Mouse (Mus musculus): Measurements from ENCODE around the gene Pigk. TPM values are rescaled to one million over a fixed set of nuclear protein-coding genes. Genes with fewer than 3 reads are reported as not detected.

The Pigk gene
- polyA plus RNA-seq, 1 experiment from 2014 or later, result 37.1 TPM

DNA sequence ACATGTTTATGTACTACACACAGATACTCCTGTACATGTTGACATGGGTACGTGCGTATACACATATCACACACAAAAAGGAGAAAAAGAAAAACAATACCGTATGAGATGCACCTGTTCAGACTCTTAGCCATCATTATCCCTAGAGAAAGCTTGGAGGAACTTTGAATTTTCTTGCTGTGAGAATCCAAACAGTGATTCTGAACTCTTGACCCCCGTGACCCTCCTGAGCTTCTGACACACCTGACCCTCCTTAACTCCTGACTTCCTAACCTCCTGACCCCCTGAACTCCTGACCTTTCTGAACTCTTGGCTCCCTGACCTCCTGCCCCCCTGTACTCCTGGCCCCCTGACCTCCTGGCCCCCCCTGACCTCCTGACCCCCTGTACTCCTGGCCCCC, 19.1 kb downstream of the Pigk start:
- Histone ChIP-seq H3K27me3 (replicated peaks) (no peaks in the 10 kb centered on the region), H3K4me1 (peaks cover 16% of the 10 kb centered on the region; the same call in 1 of the 2 replicates), H3K4me2 (no peak overlapping the region), H3K9ac (no peak overlapping the region), H3K36me3 (no peaks in the 10 kb centered on the region), H3K9me3 (no peaks in the 10 kb centered on the region), H3K27ac (replicated peaks) (no peak overlapping the region), H3K4me3 (no peak overlapping the region)
- WGBS, result 91% methylated on average over 4 of the region's 4 CpGs
- no peak for ATAC-seq (ENCODE audit: extremely low read depth, insufficient number of reproducible peaks, low FRiP score, low TSS enrichment)

DNA sequence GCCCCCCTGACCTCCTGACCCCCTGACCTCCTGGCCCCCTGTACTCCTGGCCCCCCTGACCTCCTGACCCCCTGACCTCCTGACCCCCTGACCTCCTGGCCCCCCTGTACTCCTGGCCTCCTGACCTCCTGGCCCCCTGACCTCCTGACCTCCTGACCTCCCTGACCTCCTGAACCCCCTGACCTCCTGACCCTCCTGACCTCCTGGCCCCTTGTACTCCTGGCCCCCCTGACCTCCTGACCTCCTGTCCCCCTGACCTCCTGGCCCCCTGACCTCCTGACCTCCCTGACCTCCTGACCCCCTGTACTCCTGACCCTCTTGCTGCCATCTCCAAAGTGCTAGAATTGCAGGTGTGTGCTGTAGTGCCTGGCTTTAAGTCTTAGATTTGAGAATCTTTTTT, 19.6 kb downstream of the Pigk start:
- Histone ChIP-seq H3K9ac (no peak overlapping the region), H3K27me3 (replicated peaks) (no peaks in the 10 kb centered on the region), H3K4me3 (no peak overlapping the region), H3K36me3 (0 out of 2 replicates have a peak, but pooled peaks cover 4% of the 10 kb centered on the region), H3K9me3 (no peaks in the 10 kb centered on the region), H3K4me1 (peaks cover 16% of the 10 kb centered on the region; the same call in 1 of the 2 replicates), H3K27ac (replicated peaks) (no peak overlapping the region), H3K4me2 (no peak overlapping the region)
- no peak for ATAC-seq (ENCODE audit: extremely low read depth, insufficient number of reproducible peaks, low FRiP score, low TSS enrichment)

GRCm38 (mm10) chr3:152734100-152734499, 20.2 kb downstream of the Pigk start:
- H3K36me3 ChIP-seq, result 0 out of 2 replicates have a peak, but pooled peaks cover 5% of the 10 kb centered on the region
- H3K27me3 ChIP-seq (replicated peaks), result no peaks in the 10 kb centered on the region
- H3K4me3 ChIP-seq, result no peak overlapping the region
- H3K27ac ChIP-seq (replicated peaks), result no peak overlapping the region
- H3K4me1 ChIP-seq, result peaks cover 16% of the 10 kb centered on the region; the same call in 1 of the 2 replicates
- no peaks in the 10 kb centered on the region for H3K9me3 ChIP-seq
- no peak for ATAC-seq (ENCODE audit: extremely low read depth, insufficient number of reproducible peaks, low FRiP score, low TSS enrichment)
- no peak overlapping the region for H3K4me2 ChIP-seq
- WGBS, result 79% methylated on average over 11 of the region's 11 CpGs
- H3K9ac ChIP-seq, result no peak overlapping the region

GRCm38 (mm10) chr3:152735601-152736250, 21.8 kb downstream of the Pigk start:
- no peak for ATAC-seq (ENCODE audit: extremely low read depth, insufficient number of reproducible peaks, low FRiP score, low TSS enrichment)
- H3K27ac ChIP-seq (replicated peaks), result no peak overlapping the region
- no peaks in the 10 kb centered on the region for H3K27me3 ChIP-seq (replicated peaks)
- H3K4me2 ChIP-seq, result 0 out of 2 replicates have a peak overlapping the region, but pooled peaks have one; percentile 5
- 58% methylated on average over 10 of the region's 10 CpGs for WGBS
- H3K4me1 ChIP-seq, result peaks cover 19% of the 10 kb centered on the region; the same call in 1 of the 2 replicates
- H3K36me3 ChIP-seq, result 0 out of 2 replicates have a peak, but pooled peaks cover 5% of the 10 kb centered on the region
- no peaks in the 10 kb centered on the region for H3K9me3 ChIP-seq
- H3K9ac ChIP-seq, result no peak overlapping the region
- no peak overlapping the region for H3K4me3 ChIP-seq

GRCm38 (mm10) chr3:152744301-152744700, 30.4 kb downstream of the Pigk start:
- Histone ChIP-seq H3K4me3 (no peak overlapping the region), H3K27me3 (replicated peaks) (no peaks in the 10 kb centered on the region), H3K36me3 (peaks cover 22% of the 10 kb centered on the region), H3K9me3 (no peaks in the 10 kb centered on the region), H3K9ac (no peak overlapping the region), H3K4me1 (peaks cover 7% of the 10 kb centered on the region; the same call in 1 of the 2 replicates), H3K27ac (replicated peaks) (no peak overlapping the region), H3K4me2 (no peak overlapping the region)
- no peak for ATAC-seq (ENCODE audit: extremely low read depth, insufficient number of reproducible peaks, low FRiP score, low TSS enrichment)
- 87% methylated on average over 12 of the region's 12 CpGs for WGBS

GRCm38 (mm10) chr3:152745611-152746010, 31.7 kb downstream of the Pigk start:
- WGBS, result 90% methylated on average over 9 of the region's 9 CpGs
- Histone ChIP-seq H3K4me2 (no peak overlapping the region), H3K36me3 (peaks cover 22% of the 10 kb centered on the region), H3K27me3 (replicated peaks) (no peaks in the 10 kb centered on the region), H3K9me3 (no peaks in the 10 kb centered on the region), H3K27ac (replicated peaks) (no peak overlapping the region), H3K9ac (no peak overlapping the region), H3K4me3 (no peak overlapping the region), H3K4me1 (peaks cover 6% of the 10 kb centered on the region; the same call in 1 of the 2 replicates)
- no peak for ATAC-seq (ENCODE audit: extremely low read depth, insufficient number of reproducible peaks, low FRiP score, low TSS enrichment)

GRCm38 (mm10) chr3:152749461-152749871, 35.6 kb downstream of the Pigk start:
- H3K4me3 ChIP-seq, result no peak overlapping the region
- H3K9me3 ChIP-seq, result no peaks in the 10 kb centered on the region
- ATAC-seq (ENCODE audit: extremely low read depth, insufficient number of reproducible peaks, low FRiP score, low TSS enrichment), result no peak
- WGBS, result 19% methylated on average over 3 of the region's 3 CpGs
- H3K27me3 ChIP-seq (replicated peaks), result no peaks in the 10 kb centered on the region
- no peak overlapping the region for H3K4me2 ChIP-seq
- no peak overlapping the region for H3K9ac ChIP-seq
- H3K4me1 ChIP-seq, result no peaks in the 10 kb centered on the region
- no peak overlapping the region for H3K27ac ChIP-seq (replicated peaks)
- H3K36me3 ChIP-seq, result peaks cover 19% of the 10 kb centered on the region

DNA sequence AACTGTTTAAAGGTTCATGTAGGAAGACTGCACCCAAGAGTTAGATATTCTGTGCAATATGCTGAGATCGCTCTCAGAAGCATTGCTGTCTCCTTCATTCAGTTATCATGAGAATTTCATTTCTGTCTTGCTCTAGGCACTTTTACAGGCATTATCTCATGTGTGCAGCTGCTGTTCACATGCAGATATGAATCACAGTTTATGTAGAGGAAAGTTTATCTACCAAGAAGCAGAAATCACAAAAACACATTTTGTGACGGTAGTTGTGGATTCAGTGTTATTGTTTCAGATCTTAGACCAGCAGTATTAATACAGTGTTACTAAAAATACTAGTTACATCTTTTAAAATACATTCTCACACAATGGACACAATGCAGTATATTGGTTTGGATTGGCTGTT, 36.0 kb downstream of the Pigk start:
- peaks cover 18% of the 10 kb centered on the region for H3K36me3 ChIP-seq
- H3K4me2 ChIP-seq, result no peak overlapping the region
- no peak overlapping the region for H3K27ac ChIP-seq (replicated peaks)
- WGBS, result 62% methylated on average over 2 of the region's 2 CpGs
- no peaks in the 10 kb centered on the region for H3K4me1 ChIP-seq
- H3K4me3 ChIP-seq, result no peak overlapping the region
- no peaks in the 10 kb centered on the region for H3K27me3 ChIP-seq (replicated peaks)
- H3K9ac ChIP-seq, result no peak overlapping the region
- ATAC-seq (ENCODE audit: extremely low read depth, insufficient number of reproducible peaks, low FRiP score, low TSS enrichment), result no peak
- H3K9me3 ChIP-seq, result no peaks in the 10 kb centered on the region

GRCm38 (mm10) chr3:152752911-152753310, 39.0 kb downstream of the Pigk start:
- Histone ChIP-seq H3K4me3 (no peak overlapping the region), H3K9me3 (no peaks in the 10 kb centered on the region), H3K36me3 (peaks cover 4% of the 10 kb centered on the region; the same call in 1 of the 2 replicates), H3K9ac (no peak overlapping the region), H3K4me2 (no peak overlapping the region), H3K27me3 (replicated peaks) (no peaks in the 10 kb centered on the region), H3K27ac (replicated peaks) (no peak overlapping the region), H3K4me1 (peaks cover 26% of the 10 kb centered on the region)
- no peak for ATAC-seq (ENCODE audit: extremely low read depth, insufficient number of reproducible peaks, low FRiP score, low TSS enrichment)
- WGBS, result 96% methylated on average over 1 of the region's 1 CpGs

- Histone ChIP-seq H3K36me3 (peaks cover 3% of the 10 kb centered on the region; the same call in 1 of the 2 replicates), H3K9ac (no peak overlapping the region), H3K27ac (replicated peaks) (no peak overlapping the region), H3K27me3 (replicated peaks) (no peaks in the 10 kb centered on the region), H3K9me3 (no peaks in the 10 kb centered on the region), H3K4me2 (no peak overlapping the region), H3K4me1 (peaks cover 30% of the 10 kb centered on the region), H3K4me3 (no peak overlapping the region)
- ATAC-seq (ENCODE audit: extremely low read depth, insufficient number of reproducible peaks, low FRiP score, low TSS enrichment), result no peak
- WGBS, result 75% methylated on average over 4 of the region's 4 CpGs
Observed at GRCm38 (mm10) chr3:152753345-152753744, 39.4 kb downstream of the Pigk start.

- WGBS, result 78% methylated on average over 14 of the region's 14 CpGs
Observed at GRCm38 (mm10) chr3:152753920-152754764, 40.2 kb downstream of the Pigk start.

More at GRCm38 (mm10) chr3:152753920-152754764, 40.2 kb downstream of the Pigk start:
- no peak overlapping the region for H3K4me2 ChIP-seq
- peaks cover 3% of the 10 kb centered on the region; the same call in 1 of the 2 replicates for H3K36me3 ChIP-seq
- H3K4me1 ChIP-seq, result peaks cover 38% of the 10 kb centered on the region
- H3K27me3 ChIP-seq (replicated peaks), result no peaks in the 10 kb centered on the region
- no peak for ATAC-seq (ENCODE audit: extremely low read depth, insufficient number of reproducible peaks, low FRiP score, low TSS enrichment)
- no peak overlapping the region for H3K27ac ChIP-seq (replicated peaks)
- no peak overlapping the region for H3K4me3 ChIP-seq
- H3K9me3 ChIP-seq, result no peaks in the 10 kb centered on the region
- H3K9ac ChIP-seq, result no peak overlapping the region

All from heart, embryonic 13.5 days (tissue).